Mouse (Mus musculus) MEL (cell line): ENCODE results near the gene Hltf.

Experiments
- CHD1 ChIP-seq: IDR thresholded peaks from 2 replicates; pipeline ENCODE4 v1.6.1; 2012; ENCODE audit warnings: low read depth, mild to moderate bottlenecking, inconsistent platforms, low read length, improper control_type of control experiment
- CTCF ChIP-seq, 3 experiments: IDR thresholded peaks in 2 of 3; conservative IDR thresholded peaks in 1 of 3; 2 replicates each; pipeline ENCODE4 v1.5.1; 2011 to 2012; ENCODE audit warnings: low read length in 3 of 3, low read depth in 2 of 3, mild to moderate bottlenecking in 2 of 3, improper control_type of control experiment in 1 of 3, inconsistent platforms in 1 of 3, mixed read lengths in 1 of 3, moderate library complexity in 1 of 3; ENCODE audit not compliant: control insufficient read depth in 1 of 3, insufficient read depth in 1 of 3, poor library complexity in 1 of 3, severe bottlenecking in 1 of 3
- EP300 ChIP-seq, 2 experiments: IDR thresholded peaks; 2 replicates each; pipeline ENCODE4 v1.6.1; 2011; ENCODE audit warnings: improper control_type of control experiment in 2 of 2, low read length in 2 of 2, low read depth in 1 of 2, mild to moderate bottlenecking in 1 of 2
- GATA1 ChIP-seq: IDR thresholded peaks from 2 replicates; pipeline ENCODE4 v1.6.1; 2011; ENCODE audit warnings: low read depth, low read length, improper control_type of control experiment
- MAX ChIP-seq: IDR thresholded peaks from 2 replicates; pipeline ENCODE4 v1.6.1; 2011; ENCODE audit warnings: low read length, improper control_type of control experiment
- MEF2A ChIP-seq: IDR thresholded peaks from 2 replicates; pipeline ENCODE4 v1.6.1; 2014; ENCODE audit warnings: low read depth, mild to moderate bottlenecking, inconsistent platforms, low read length, improper control_type of control experiment; ENCODE audit not compliant: poor library complexity, insufficient replicate concordance, severe bottlenecking; ENCODE audit errors: extremely low read depth
- POLR2A ChIP-seq, 2 experiments: IDR thresholded peaks; 2 replicates each; pipeline ENCODE4 v1.6.1; 2011 to 2012; ENCODE audit warnings: low read length in 2 of 2, mild to moderate bottlenecking in 2 of 2, control low read depth in 1 of 2, improper control_type of control experiment in 1 of 2, low read depth in 1 of 2, moderate library complexity in 1 of 2; ENCODE audit not compliant: control insufficient read depth in 1 of 2, insufficient read depth in 1 of 2, poor library complexity in 1 of 2
- POLR2AphosphoS2 ChIP-seq: IDR thresholded peaks from 2 replicates; pipeline ENCODE4 v1.6.1; 2011; ENCODE audit warnings: low read length, improper control_type of control experiment
- RAD21 ChIP-seq: IDR thresholded peaks from 2 replicates; pipeline ENCODE4 v1.6.1; 2011; ENCODE audit warnings: mild to moderate bottlenecking, low read depth, low read length, improper control_type of control experiment
- SIN3A ChIP-seq: IDR thresholded peaks from 2 replicates; pipeline ENCODE4 v1.6.1; 2012; ENCODE audit warnings: low read length, improper control_type of control experiment, inconsistent platforms
- SMC3 ChIP-seq: IDR thresholded peaks from 2 replicates; pipeline ENCODE4 v1.6.1; 2011; ENCODE audit warnings: low read depth, low read length, improper control_type of control experiment
- USF1 ChIP-seq: IDR thresholded peaks from 2 replicates; pipeline ENCODE4 v1.6.1; 2014; ENCODE audit warnings: low read depth, mild to moderate bottlenecking, inconsistent platforms, low read length, improper control_type of control experiment, moderate library complexity

DNA sequence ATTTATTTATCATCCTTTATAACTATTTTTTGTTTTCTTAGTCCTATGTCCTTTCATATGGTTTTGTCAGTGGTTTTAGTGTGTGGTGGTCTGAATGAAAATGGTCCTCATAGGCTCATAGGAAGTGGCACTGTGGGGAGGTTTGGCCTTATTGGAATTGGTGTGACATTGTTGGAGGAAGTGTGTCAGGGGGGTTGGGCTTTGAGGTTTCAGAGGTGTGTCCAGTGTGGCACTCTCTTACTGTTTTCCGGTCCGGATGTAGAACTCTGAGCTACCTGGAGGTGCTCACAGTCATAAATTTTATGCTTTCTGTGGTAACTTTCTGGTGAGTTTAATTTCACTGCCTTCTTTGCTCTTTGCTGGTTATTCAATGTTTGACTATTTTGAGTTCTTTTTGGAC is 47.2 kb downstream of the Hltf start:
- TF ChIP-seq CTCF (IDR thresholded peaks at IDR 0.05 in 2 of 3, conservative IDR thresholded peaks at IDR 0.05 in 1 of 3; ENCODE audit: control insufficient read depth in 1 of 3, insufficient read depth in 1 of 3, low read depth in 2 of 3, low read length in 3 of 3, poor library complexity in 1 of 3, severe bottlenecking in 1 of 3), result no peak
- no peak for TF ChIP-seq SMC3
- no peak for TF ChIP-seq MAX
- no peak for TF ChIP-seq USF1
- no peak for TF ChIP-seq MEF2A
- no peak for TF ChIP-seq GATA1
- no peak for TF ChIP-seq SIN3A
- no peak for TF ChIP-seq CHD1
- no peak for TF ChIP-seq EP300 (IDR thresholded peaks at IDR 0.05; ENCODE audit: low read depth in 1 of 2, low read length in 2 of 2)
- TF ChIP-seq POLR2A (IDR thresholded peaks at IDR 0.05; ENCODE audit: control insufficient read depth in 1 of 2, insufficient read depth in 1 of 2, low read depth in 1 of 2, low read length in 2 of 2, poor library complexity in 1 of 2), result no peak
- no peak for TF ChIP-seq POLR2AphosphoS2
- no peak for TF ChIP-seq RAD21
